Mouse (Mus musculus) CD8-positive naive resting alpha-beta T cell, adult 2 months (primary cell): ENCODE results near the gene Ugt1a2.

Experiments
- DNase-seq, 2 experiments: peaks; one replicate each; pipeline ENCODE4 v3.0.0; 2022; ENCODE audit warnings: low read depth in 2 of 2, low spot score in 2 of 2

Ugt1a2 gene

GRCm38 (mm10) chr1:88256886-88257663, 56.7 kb downstream of the Ugt1a2 start:
- no peak for DNase-seq

DNA sequence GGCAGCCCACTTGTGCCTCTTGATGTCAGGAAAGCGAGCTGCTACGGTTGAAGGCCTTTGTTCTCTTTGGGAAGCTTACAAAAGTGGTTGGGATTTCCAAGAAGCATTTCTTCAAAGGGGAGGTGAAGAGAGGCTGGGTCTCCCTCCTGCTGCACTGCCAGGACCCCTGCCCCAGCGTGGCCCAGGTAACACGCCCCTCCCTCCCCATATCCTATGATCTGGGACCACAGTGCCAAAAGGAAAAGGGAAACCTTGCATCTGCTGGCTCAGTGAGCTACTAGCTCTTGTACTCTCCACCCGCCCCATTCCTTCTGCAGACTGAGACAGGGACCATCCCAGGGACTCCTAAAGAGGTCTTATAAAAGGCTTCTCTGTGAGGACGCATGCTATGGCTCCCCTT, 57.3 kb downstream of the Ugt1a2 start:
- DNase-seq: no peak

GRCm38 (mm10) chr1:88258361-88258760, 58.0 kb downstream of the Ugt1a2 start:
- no peak for DNase-seq

DNA sequence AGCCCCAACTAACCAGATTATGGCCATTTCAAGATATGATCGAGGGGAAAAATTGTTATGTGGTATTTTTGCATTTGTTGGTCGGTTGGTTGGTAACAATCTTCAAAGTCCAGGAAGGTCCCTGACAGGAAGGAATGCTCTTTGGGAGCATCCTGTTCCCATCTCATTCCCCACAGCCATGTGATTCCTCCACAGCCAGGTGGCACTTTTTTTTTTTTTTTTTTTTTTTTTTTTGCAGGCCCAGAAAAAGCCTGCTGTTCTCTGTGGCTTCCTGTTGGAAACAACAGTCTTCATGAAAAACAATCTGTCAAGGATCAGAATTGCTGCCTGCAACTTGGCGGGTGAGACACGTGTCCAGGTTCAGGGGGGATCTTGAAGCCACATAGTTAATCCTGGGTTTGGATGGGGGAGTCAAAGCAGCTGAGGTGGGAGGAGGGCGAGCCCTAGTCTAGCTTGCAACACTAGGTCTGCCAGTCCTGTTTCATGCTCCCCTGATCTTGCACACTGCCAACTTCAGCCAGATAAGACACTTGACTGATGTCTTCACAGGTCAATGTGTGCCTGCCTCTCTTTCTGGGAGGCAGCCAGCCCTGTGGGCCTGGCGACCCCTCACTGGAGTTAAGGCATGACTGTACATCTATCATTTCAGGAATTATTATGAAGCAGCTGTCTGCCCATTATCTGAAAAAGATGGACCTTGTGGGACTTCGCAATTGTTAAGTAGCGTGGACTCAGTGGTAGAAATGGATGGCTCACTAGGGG, 58.7 kb downstream of the Ugt1a2 start:
- DNase-seq: no peak

GRCm38 (mm10) chr1:88259643-88260024, 59.2 kb downstream of the Ugt1a2 start:
- no peak for DNase-seq

DNA sequence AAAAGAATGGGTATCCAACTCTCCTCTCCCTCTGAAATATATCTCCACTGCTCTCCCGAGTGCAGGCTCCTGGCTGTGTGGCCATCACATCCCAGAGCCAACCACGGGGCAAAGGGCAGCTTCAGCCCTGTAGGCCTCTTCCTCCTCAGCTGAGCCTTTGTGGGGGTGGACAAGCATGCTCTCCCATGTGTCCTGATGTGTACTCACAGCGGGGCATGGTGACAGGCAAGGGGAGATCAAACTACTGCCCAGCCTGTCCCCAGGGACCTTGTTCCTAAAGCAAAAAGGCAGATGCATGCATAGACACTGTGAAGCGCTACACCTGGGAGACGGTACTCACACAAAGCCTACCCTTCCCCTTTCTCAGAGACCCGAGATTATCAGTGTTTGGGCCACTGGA, 59.7 kb downstream of the Ugt1a2 start:
- DNase-seq: no peak

DNA sequence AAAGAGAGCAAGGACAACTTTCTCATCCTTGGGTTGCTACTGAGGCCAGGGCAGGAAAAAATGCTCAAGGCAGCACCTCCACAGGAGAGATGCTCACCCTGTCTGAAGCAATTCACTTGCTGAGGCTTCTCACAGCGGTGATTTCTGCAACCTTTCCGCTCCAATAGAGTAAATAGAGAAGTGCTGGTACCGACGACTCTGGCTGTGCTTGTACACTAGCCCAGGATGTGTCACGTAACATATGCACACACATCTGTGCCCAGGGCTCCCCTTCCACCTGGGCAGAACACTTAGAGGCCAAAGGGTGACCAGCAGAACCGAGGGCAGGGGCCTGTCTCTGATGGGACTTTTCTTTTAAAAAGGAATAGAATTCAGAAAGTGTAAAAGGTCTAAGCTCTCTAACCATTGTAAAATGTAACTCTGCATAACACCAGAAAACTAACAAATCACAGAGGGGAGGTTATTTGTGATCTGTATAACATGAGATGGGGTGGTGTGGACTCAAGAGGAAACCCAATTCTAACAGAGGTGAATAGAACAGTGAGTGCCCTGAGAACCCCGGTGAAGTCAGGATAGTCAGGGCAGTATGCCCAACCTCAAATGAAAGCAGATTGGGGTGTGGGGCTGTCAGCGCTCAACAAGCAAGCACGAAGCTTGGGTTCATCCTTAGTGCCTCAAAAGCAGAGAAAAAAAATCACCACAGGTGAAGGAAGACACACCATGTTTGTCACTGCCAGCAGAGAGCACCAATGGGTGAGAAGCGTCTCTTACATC, 60.4 kb downstream of the Ugt1a2 start:
- no peak for DNase-seq

DNA sequence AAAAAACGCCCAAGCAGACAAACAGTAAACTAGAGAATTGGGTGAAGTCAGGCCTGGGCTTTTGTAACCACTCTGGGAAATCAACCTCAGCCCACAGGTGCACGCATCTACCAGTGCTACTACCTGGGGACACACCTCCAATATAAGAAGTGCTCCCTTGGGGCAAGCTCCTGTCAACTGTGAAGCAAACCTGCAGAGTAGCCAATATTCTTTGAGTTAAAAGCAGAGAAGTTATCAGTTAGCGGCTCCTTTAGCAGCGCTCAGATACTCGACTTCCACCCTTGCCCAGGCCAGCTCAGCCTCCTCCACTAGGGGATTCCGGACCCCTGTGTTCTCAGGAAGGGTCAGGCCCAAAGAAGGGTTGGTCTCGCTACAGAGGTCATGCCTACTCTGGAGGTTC, 61.3 kb downstream of the Ugt1a2 start:
- no peak for DNase-seq

DNA sequence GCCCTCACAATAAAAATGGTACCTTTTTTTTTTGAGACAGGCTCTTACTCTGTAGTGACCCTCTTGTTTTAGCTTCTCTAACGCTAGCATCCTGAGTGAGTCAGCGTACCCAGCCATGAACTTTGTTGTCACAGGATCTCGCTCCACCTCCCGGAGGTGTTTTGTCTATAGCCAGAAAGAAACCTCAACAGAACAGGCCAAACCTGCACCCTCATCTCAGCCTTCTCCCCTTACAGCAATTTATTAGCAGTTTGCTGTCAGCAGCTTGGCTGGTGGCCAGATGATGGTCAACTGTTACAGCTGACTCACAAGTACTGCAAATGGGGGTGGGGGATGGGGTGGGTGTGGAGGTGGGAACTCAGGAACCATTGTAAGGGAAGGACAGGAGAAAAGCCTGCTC, 61.9 kb downstream of the Ugt1a2 start:
- no peak for DNase-seq

DNA sequence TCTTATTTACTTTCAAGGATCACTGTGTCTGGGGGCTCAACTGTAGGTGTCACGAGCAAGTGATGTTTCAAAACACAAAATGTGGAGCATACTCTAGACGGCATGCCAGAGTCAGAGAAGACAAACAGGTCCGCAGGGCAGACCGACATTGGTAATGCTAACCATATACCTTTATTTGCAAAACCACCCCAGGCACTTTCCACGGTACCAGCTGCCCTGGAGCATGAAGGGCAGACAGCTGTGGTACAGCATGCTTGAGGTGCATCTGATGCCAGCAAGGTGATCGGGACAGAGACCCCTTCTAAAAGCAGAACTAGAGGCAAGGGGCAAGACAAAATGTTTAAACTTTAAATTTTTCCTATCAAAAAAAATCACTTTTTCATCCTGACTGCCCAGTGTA, 62.6 kb downstream of the Ugt1a2 start:
- DNase-seq: no peak

DNA sequence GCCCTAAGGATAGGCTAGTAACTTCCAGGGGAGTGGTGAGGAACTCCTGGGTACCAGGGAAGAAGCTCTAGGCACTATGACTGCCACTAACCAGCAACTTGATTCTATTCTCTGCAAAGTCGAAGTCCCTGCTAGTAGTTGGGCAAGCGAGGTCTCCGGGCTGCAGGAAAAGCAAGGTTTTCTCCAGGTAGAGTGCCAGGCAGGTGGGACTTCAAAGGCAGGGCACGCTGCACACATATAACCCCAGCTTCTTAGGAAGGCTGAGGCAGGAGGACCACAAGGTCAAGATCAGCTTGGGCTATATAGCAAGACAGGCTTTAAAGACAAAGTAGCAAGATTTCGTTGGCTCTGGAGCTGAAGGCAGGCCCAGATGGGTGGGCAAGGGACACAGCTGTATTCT, 63.4 kb downstream of the Ugt1a2 start:
- DNase-seq: no peak

DNA sequence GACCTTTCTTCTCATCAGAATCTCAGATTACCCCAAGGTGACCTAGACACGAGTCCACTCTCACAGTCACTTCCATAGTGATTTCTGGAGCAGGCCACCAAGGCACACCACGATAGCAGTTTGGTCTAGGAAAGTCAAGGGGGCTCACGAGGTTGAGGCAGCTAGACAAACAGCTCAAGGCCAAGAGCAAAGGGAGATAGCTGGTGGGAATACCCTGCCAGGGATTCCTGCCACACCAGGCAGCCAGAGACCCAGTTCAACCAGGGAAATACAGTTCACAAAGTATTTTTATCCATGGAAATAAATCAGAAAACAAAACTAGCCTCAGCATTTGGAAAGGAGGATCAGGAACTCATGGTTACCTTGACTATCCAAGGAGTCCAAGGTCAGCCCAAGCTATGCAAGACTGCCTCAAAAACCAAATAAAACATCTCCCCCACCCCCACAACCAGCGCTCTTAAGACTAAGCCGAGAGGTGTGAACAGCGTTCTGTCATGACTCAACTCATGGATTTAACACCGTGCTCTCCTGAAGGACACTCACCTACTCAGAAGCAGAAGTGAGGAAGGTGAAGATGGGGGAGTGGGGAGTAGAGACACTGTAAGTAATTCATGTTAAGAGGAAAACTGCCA, 64.0 kb downstream of the Ugt1a2 start:
- no peak for DNase-seq

- no peak for DNase-seq
These were observed 64.5 kb downstream of the Ugt1a2 start for GRCm38 (mm10) chr1:88264869-88265240.

DNA sequence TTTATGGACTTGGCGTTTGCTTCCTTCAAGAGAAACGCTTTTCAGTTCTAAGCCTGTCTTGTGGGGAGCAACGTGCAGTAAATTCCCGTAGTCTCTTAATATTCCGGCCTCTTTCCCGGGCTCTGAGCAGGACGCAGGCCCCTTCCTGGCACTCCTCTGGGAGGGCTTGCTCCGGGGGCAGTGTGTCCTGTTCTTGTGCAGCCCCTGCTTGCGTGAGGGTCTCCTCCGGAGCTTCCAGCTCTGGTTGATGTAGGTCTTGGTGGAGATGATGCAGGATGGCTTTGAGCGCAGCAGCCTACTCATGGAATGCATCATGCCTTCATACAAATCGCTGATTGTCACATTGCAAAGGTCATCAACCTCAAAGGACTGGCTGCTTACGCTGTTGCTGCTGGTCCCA, 65.7 kb downstream of the Ugt1a2 start:
- DNase-seq: no peak

GRCm38 (mm10) chr1:88267489-88267888, 67.1 kb downstream of the Ugt1a2 start:
- DNase-seq: no peak

- DNase-seq: no peak
These were observed 67.7 kb downstream of the Ugt1a2 start for GRCm38 (mm10) chr1:88268070-88268469.
